Mouse (Mus musculus) bone marrow, adult 2 months (tissue): ENCODE data around the gene Atf6.

Experiments used
- CTCF ChIP-seq: fragments of 200-500 bp; IDR thresholded peaks from 2 replicates; pipeline ENCODE4 v1.5.1; 2011; ENCODE audit warnings: low read length, control low read depth; ENCODE audit not compliant: control insufficient read depth, insufficient read depth
- POLR2A ChIP-seq: fragments of 200-500 bp; IDR thresholded peaks from 2 replicates; pipeline ENCODE4 v1.6.1; 2011; ENCODE audit warnings: low read depth, mild to moderate bottlenecking, control low read depth, low read length, borderline replicate concordance; ENCODE audit not compliant: control insufficient read depth

DNA sequence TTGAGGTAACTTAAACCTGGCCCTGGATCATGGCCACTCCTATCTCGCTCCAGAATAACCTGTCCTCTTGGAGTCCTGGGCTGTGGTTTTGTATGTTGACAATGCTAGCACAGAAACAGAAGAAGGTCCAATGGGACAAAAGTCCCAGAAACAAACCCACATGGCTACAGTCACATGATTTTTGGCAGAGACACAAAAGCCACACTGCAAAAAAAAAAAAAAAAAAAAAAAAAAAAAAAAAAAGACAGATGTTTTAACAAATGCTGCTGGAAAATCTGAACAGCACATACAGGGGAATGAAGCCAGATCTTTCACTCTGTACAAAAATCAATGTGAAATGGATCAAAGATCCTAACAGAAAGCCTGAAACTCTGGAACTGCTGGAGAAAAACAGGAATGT is 105.9 kb downstream of the Atf6 start:
- no peak for TF ChIP-seq CTCF
- no peak for TF ChIP-seq POLR2A
